Mouse (Mus musculus): ENCODE results near the gene Zfp617.

Zfp617 gene

DNA sequence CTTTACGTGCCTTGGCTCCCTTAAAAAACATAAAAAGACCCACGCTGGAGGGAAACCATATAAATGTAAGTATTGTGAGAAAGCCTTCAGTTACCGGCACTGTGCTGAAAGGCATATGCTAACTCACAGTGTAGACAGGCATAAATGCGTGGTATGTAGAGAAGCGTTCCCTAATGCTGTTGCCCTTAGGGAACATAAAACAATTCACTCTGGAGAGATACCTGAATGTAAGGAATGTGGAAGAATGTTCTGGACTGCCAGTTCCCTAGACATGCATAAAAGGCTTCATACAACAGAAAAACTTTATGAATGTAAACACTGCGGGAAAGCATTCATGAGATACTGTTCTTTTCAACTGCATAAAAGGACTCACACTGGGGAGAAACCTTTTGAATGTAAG lies 59.7 kb downstream of the Zfp617 start:
- DNase-seq (ENCODE audit: low read depth, low spot score) = no peak
- no peaks in the 10 kb centered on the region for H3K27me3 ChIP-seq (ENCODE audit: control insufficient read depth, insufficient read depth, low read length, poor library complexity, severe bottlenecking)
- peaks cover 3% of the 10 kb centered on the region; the same call in 1 of the 2 replicates for H3K36me3 ChIP-seq (ENCODE audit: control insufficient read depth, insufficient read depth, low read length, poor library complexity, severe bottlenecking)

DNA sequence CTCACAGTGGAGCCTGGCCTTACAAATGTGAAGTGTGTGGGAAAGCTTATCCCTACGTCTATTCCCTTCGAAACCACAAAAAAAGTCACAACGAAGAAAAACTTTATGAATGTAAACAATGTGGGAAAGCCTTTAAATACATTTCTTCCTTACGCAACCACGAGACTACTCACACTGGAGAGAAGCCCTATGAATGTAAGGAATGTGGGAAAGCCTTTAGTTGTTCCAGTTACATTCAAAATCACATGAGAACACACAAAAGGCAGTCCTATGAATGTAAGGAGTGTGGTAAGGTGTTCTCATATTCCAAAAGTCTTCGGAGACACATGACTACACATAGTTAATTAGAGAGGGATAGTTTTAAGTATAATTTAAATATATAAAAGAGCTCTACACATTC lies 60.2 kb downstream of the Zfp617 start:
- peaks cover 3% of the 10 kb centered on the region; the same call in 1 of the 2 replicates for H3K36me3 ChIP-seq (ENCODE audit: control insufficient read depth, insufficient read depth, low read length, poor library complexity, severe bottlenecking)
- no peaks in the 10 kb centered on the region for H3K27me3 ChIP-seq (ENCODE audit: control insufficient read depth, insufficient read depth, low read length, poor library complexity, severe bottlenecking)
- no peak for DNase-seq (ENCODE audit: low read depth, low spot score)

DNA sequence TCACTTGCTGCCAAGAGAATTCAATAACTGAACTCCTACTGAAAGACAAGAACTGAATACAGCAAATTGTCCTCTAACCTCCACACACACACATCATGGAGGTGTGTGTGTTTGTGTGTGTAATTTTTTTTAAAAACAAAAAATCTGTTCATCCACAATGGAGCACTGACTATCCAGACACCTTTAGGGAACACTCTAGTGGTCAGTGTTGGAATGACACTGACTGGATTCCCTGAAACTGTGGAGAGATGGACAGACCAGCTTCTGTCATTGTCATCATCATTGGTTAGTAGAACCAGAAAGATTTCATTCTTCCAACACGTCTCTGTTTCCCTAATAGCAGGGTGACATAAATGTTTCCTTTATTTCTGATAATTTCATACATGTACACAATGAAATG lies 63.5 kb downstream of the Zfp617 start:
- DNase-seq (ENCODE audit: low read depth, low spot score) = peak; percentile 44
- Histone ChIP-seq H3K36me3 (ENCODE audit: control insufficient read depth, insufficient read depth, low read length, poor library complexity, severe bottlenecking) (peaks cover 3% of the 10 kb centered on the region; the same call in 1 of the 2 replicates), H3K27me3 (ENCODE audit: control insufficient read depth, insufficient read depth, low read length, poor library complexity, severe bottlenecking) (no peaks in the 10 kb centered on the region)

DNA sequence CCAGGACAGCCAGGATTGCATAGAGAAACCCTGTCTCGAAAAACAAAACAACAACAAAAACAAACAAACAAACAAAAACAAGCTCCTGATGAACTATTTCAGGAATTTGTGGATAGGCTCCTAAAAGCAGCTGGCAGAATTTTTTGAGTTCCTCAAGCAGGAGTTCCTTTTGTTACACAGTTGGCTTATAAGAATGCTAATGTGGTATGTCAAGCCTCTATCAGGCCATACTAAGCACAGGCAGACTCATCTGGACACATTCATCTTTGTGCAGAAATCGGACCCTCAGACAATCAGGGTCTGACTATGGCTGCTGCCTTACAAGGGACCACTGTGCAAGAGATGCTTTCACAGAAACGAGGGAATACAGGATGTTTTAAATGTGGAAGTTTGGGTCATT lies 65.8 kb downstream of the Zfp617 start:
- DNase-seq (ENCODE audit: low read depth, low spot score) = no peak
- H3K36me3 ChIP-seq (ENCODE audit: control insufficient read depth, insufficient read depth, low read length, poor library complexity, severe bottlenecking) = no peaks in the 10 kb centered on the region
- H3K27me3 ChIP-seq (ENCODE audit: control insufficient read depth, insufficient read depth, low read length, poor library complexity, severe bottlenecking) = no peaks in the 10 kb centered on the region

DNA sequence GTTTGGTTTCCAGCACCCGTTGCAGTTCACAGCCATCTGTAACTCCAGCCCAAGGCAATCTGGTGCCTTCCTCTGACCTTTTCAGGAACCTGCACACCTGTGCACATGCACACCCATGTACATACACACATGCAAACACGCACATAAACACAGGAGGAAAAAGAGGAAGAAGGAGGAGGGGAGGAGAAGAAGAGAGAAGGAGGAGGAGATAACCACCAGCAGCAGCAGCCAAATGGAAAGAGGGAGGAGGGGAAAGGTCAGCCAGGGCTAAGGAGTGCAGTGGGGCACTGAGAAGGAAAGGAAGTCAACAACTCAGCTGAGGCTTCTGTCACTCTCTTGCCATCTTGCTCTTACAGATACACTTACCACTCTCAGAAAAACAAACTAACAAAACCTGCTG lies 72.6 kb downstream of the Zfp617 start:
- H3K36me3 ChIP-seq (ENCODE audit: control insufficient read depth, insufficient read depth, low read length, poor library complexity, severe bottlenecking) = no peaks in the 10 kb centered on the region
- peak; percentile 46 for DNase-seq (ENCODE audit: low read depth, low spot score)
- H3K27me3 ChIP-seq (ENCODE audit: control insufficient read depth, insufficient read depth, low read length, poor library complexity, severe bottlenecking) = no peaks in the 10 kb centered on the region

DNA sequence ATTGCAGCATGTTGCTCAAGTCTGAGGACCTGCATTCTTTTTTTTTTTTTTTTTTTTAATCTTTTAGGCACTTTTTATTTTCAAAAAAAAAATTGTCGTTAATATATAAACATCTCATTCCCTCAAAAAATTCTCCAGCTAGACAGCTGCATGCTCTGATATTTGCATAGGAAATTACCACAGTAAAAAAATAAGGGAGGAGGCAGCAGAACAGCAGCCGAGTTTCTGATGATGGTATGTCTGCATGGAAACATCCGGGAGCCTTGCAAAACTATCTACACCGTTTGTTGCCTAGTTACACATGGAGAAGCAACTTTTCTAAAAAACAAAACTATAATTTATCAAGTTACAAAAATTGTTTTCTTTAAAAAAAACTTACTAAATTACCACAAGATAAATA lies 73.0 kb downstream of the Zfp617 start:
- peak; percentile 13 for DNase-seq (ENCODE audit: low read depth, low spot score)
- H3K36me3 ChIP-seq (ENCODE audit: control insufficient read depth, insufficient read depth, low read length, poor library complexity, severe bottlenecking) = no peaks in the 10 kb centered on the region
- H3K27me3 ChIP-seq (ENCODE audit: control insufficient read depth, insufficient read depth, low read length, poor library complexity, severe bottlenecking) = no peaks in the 10 kb centered on the region

Data from splenic B cell, adult 2 months (primary cell).